Mouse (Mus musculus): Measurements from ENCODE around the gene Vmn1r73.

Gene Vmn1r73

DNA sequence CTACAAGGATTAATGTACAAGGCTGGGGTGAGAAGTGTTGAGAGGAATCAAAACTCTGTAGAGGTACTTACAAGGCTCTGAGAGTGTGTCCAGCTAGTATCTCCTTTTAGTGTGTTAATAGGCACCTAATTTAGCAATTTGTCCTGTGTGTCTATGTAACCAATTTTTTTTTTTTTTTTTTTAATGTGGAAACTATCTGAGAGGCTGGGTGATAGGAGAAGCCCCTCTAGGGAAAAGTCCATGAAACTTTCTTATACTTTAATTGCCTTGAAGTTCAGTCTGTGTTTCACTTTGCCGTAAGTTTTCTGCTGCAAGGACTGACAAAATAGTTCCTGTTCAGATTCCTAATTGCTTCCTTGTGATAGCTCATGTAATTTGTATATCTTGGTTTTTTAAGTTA is at the start of gene Vmn1r73:
Gene Vmn1r73, plus strand, starts transcription at position 301 of the 400 bp plus-strand sequence.
- DNase-seq = no peak
